Mouse (Mus musculus): ENCODE results near the gene Stk32b. TPM values are rescaled to one million over a fixed set of nuclear protein-coding genes. Genes with fewer than 3 reads are reported as not detected.

Stk32b gene
- total RNA-seq, 1 experiment = 0.13 TPM

DNA sequence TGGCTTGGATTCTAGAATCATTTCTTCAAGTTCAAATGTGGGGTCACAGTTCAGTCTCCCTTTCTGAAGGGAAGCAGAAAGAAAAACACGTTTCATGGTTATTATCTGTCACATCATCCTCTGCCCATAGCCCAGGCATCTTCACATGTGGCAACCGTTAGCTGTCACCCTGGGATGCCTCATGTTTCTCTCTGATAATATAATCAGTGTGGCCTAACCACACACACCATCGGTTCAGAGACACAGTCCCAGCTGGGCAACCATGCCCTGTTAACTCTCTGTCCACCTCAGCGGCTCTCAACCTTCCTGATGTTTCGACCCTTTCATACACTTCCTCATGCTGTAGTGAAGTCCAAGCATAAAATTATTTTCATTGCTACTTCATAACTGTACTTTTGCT is 259.8 kb downstream of the Stk32b start:
- no peak for TF ChIP-seq MAFK (IDR thresholded peaks at IDR 0.05; ENCODE audit: insufficient read depth, low read depth, low read length)
- no peak for TF ChIP-seq ZC3H11A (IDR thresholded peaks at IDR 0.05; ENCODE audit: borderline replicate concordance, low read depth, low read length)
- TF ChIP-seq ZNF384 (IDR thresholded peaks at IDR 0.05; ENCODE audit: low read depth, low read length) = no peak
- TF ChIP-seq CHD2 (IDR thresholded peaks at IDR 0.05; ENCODE audit: low read depth, low read length) = no peak
- no peak for TF ChIP-seq HCFC1 (IDR thresholded peaks at IDR 0.05; ENCODE audit: borderline replicate concordance, insufficient read depth, low read length)

DNA sequence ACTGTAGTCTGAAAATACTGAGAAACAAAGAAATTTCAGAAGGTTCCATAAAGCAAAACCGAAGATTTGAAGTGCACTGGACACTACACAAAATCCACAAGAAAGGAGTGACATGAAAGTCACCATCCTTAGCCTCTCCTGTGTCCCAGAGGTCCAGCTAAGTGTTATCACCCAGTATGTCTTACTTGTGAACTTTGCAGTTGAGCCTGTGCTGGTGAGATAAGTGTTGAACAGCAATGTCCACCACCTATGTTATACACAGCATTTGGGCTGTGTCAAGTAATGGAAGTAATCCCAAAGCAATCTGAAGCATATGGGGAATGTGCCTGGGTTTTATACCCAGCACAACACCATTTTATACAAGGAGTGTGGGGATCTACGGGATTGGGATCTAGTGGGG is 260.4 kb downstream of the Stk32b start:
- in situ Hi-C loops (cut with MboI; ENCODE audit: low sequenced_read_pairs in 2 of 2, unreplicated experiment in 2 of 2) = no loop called here
- no peak for TF ChIP-seq ZNF384 (IDR thresholded peaks at IDR 0.05; ENCODE audit: low read depth, low read length)
- no peak for TF ChIP-seq MAFK (IDR thresholded peaks at IDR 0.05; ENCODE audit: insufficient read depth, low read depth, low read length)
- no peak for TF ChIP-seq ZC3H11A (IDR thresholded peaks at IDR 0.05; ENCODE audit: borderline replicate concordance, low read depth, low read length)
- no peak for TF ChIP-seq CHD2 (IDR thresholded peaks at IDR 0.05; ENCODE audit: low read depth, low read length)
- TF ChIP-seq HCFC1 (IDR thresholded peaks at IDR 0.05; ENCODE audit: borderline replicate concordance, insufficient read depth, low read length) = no peak
- Histone ChIP-seq H3K36me3 (ENCODE audit: control insufficient read depth, insufficient read depth, low read length, poor library complexity, severe bottlenecking) (no peaks in the 10 kb centered on the region), H3K9me3 (ENCODE audit: control insufficient read depth, insufficient read depth, low read depth, low read length) (no peaks in the 10 kb centered on the region), H3K27ac (ENCODE audit: insufficient read depth, low read depth, low read length, poor library complexity, severe bottlenecking) (no peak overlapping the region), H3K4me1 (ENCODE audit: control insufficient read depth in 2 of 2, insufficient read depth in 2 of 2, low read length in 2 of 2, poor library complexity in 1 of 2) (no peaks in the 10 kb centered on the region), H3K9ac (ENCODE audit: insufficient read depth, low read depth, low read length, poor library complexity, severe bottlenecking) (no peak overlapping the region), H3K4me3 (ENCODE audit: insufficient read depth in 1 of 2, low read depth in 1 of 2, low read length in 2 of 2, poor library complexity in 1 of 2, severe bottlenecking in 1 of 2) (no peak overlapping the region)
- DNase-seq (ENCODE audit: low read depth, low spot score) = no peak

More for the DNA sequence above, 259.8 kb downstream of the Stk32b start:
- no peaks in the 10 kb centered on the region for H3K4me1 ChIP-seq (ENCODE audit: control insufficient read depth in 2 of 2, insufficient read depth in 2 of 2, low read length in 2 of 2, poor library complexity in 1 of 2)
- H3K27ac ChIP-seq (ENCODE audit: insufficient read depth, low read depth, low read length, poor library complexity, severe bottlenecking) = no peak overlapping the region
- in situ Hi-C loops (cut with MboI; ENCODE audit: low sequenced_read_pairs in 2 of 2, unreplicated experiment in 2 of 2) = no loop called here
- no peak for DNase-seq (ENCODE audit: low read depth, low spot score)
- no peaks in the 10 kb centered on the region for H3K36me3 ChIP-seq (ENCODE audit: control insufficient read depth, insufficient read depth, low read length, poor library complexity, severe bottlenecking)
- no peak overlapping the region for H3K9ac ChIP-seq (ENCODE audit: insufficient read depth, low read depth, low read length, poor library complexity, severe bottlenecking)
- no peak overlapping the region for H3K4me3 ChIP-seq (ENCODE audit: insufficient read depth in 1 of 2, low read depth in 1 of 2, low read length in 2 of 2, poor library complexity in 1 of 2, severe bottlenecking in 1 of 2)
- H3K9me3 ChIP-seq (ENCODE audit: control insufficient read depth, insufficient read depth, low read depth, low read length) = no peaks in the 10 kb centered on the region

DNA sequence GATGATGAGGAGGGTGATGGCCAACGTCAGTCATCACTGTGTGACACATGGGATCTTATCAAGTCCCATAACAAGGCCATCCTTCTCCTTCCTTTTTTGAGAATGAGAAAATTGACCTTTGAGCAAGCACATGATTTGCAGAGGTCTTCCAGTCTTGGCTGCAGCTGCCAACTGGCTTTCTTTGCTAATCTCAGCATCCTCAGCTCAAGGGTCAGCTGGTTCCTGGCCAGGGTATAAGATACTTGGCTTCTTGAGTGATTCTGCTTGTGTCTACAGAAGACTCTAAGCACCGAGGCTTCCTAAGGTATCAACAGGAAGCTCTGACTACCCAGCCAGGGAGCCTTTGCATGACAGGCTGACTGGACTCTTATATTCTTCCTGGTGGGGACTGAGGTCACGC is 269.4 kb downstream of the Stk32b start:
- no peak for TF ChIP-seq MAFK (IDR thresholded peaks at IDR 0.05; ENCODE audit: insufficient read depth, low read depth, low read length)
- TF ChIP-seq CHD2 (IDR thresholded peaks at IDR 0.05; ENCODE audit: low read depth, low read length) = no peak
- TF ChIP-seq ZNF384 (IDR thresholded peaks at IDR 0.05; ENCODE audit: low read depth, low read length) = no peak
- TF ChIP-seq HCFC1 (IDR thresholded peaks at IDR 0.05; ENCODE audit: borderline replicate concordance, insufficient read depth, low read length) = no peak
- TF ChIP-seq ZC3H11A (IDR thresholded peaks at IDR 0.05; ENCODE audit: borderline replicate concordance, low read depth, low read length) = no peak
- no peak for DNase-seq (ENCODE audit: low read depth, low spot score)
- in situ Hi-C loops (cut with MboI; ENCODE audit: low sequenced_read_pairs in 2 of 2, unreplicated experiment in 2 of 2) = no loop called here
- H3K9ac ChIP-seq (ENCODE audit: insufficient read depth, low read depth, low read length, poor library complexity, severe bottlenecking) = no peak overlapping the region
- H3K9me3 ChIP-seq (ENCODE audit: control insufficient read depth, insufficient read depth, low read depth, low read length) = no peaks in the 10 kb centered on the region
- no peak overlapping the region for H3K4me3 ChIP-seq (ENCODE audit: insufficient read depth in 1 of 2, low read depth in 1 of 2, low read length in 2 of 2, poor library complexity in 1 of 2, severe bottlenecking in 1 of 2)
- no peaks in the 10 kb centered on the region for H3K36me3 ChIP-seq (ENCODE audit: control insufficient read depth, insufficient read depth, low read length, poor library complexity, severe bottlenecking)
- no peaks in the 10 kb centered on the region for H3K4me1 ChIP-seq (ENCODE audit: control insufficient read depth in 2 of 2, insufficient read depth in 2 of 2, low read length in 2 of 2, poor library complexity in 1 of 2)
- no peak overlapping the region for H3K27ac ChIP-seq (ENCODE audit: insufficient read depth, low read depth, low read length, poor library complexity, severe bottlenecking)

DNA sequence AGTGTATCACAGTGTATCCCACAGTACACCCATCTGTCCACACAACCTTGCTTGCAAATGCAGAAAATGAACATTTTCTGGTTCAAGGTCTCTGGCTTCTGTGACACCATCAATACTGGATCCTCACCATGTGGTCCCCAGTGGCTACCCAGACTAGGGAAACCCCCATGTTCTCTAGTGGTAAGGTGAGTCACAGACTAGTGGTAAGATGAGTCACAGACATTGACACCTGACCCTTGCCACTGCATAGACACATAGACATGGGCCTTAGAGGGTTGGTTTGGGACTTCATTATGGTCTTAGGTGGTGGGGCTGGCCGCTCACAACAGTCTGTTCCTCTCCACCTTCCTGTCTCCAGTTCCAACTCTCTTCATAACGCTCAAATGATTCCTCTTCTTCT is 274.2 kb downstream of the Stk32b start:
- no peak for DNase-seq (ENCODE audit: low read depth, low spot score)
- in situ Hi-C loops (cut with MboI; ENCODE audit: low sequenced_read_pairs in 2 of 2, unreplicated experiment in 2 of 2) = no loop called here
- Histone ChIP-seq H3K4me1 (ENCODE audit: control insufficient read depth in 2 of 2, insufficient read depth in 2 of 2, low read length in 2 of 2, poor library complexity in 1 of 2) (no peaks in the 10 kb centered on the region), H3K27ac (ENCODE audit: insufficient read depth, low read depth, low read length, poor library complexity, severe bottlenecking) (no peak overlapping the region), H3K4me3 (ENCODE audit: insufficient read depth in 1 of 2, low read depth in 1 of 2, low read length in 2 of 2, poor library complexity in 1 of 2, severe bottlenecking in 1 of 2) (no peak overlapping the region), H3K36me3 (ENCODE audit: control insufficient read depth, insufficient read depth, low read length, poor library complexity, severe bottlenecking) (no peaks in the 10 kb centered on the region), H3K9me3 (ENCODE audit: control insufficient read depth, insufficient read depth, low read depth, low read length) (no peaks in the 10 kb centered on the region), H3K9ac (ENCODE audit: insufficient read depth, low read depth, low read length, poor library complexity, severe bottlenecking) (no peak overlapping the region)
- TF ChIP-seq ZC3H11A (IDR thresholded peaks at IDR 0.05; ENCODE audit: borderline replicate concordance, low read depth, low read length) (no peak), MAFK (IDR thresholded peaks at IDR 0.05; ENCODE audit: insufficient read depth, low read depth, low read length) (no peak)

DNA sequence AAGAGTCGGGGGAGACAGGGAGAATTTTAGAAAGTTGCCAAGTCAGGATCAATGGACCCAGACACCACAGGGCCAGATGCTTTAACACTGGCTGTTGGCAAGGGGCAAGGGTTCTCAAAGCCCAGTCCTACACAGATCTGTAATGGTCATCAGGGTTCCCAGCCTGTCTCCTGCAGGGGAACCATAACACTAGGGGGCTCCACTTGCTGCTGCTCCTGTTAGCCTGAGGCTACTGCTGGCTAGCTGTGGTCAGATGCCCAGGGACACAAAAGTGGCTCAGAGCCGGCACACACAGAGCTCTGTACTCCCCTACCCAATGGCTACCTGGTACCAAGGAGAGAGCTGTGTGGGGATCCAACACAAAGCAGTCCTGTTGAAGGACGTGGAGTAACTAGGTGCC is 281.6 kb downstream of the Stk32b start:
- H3K4me1 ChIP-seq (ENCODE audit: control insufficient read depth in 2 of 2, insufficient read depth in 2 of 2, low read length in 2 of 2, poor library complexity in 1 of 2) = no peaks in the 10 kb centered on the region

More for the DNA sequence above, 281.6 kb downstream of the Stk32b start:
- no peak for TF ChIP-seq ZNF384 (IDR thresholded peaks at IDR 0.05; ENCODE audit: low read depth, low read length)
- no peak for TF ChIP-seq MAFK (IDR thresholded peaks at IDR 0.05; ENCODE audit: insufficient read depth, low read depth, low read length)
- no peak for TF ChIP-seq CHD2 (IDR thresholded peaks at IDR 0.05; ENCODE audit: low read depth, low read length)
- TF ChIP-seq HCFC1 (IDR thresholded peaks at IDR 0.05; ENCODE audit: borderline replicate concordance, insufficient read depth, low read length) = no peak
- no peak for TF ChIP-seq ZC3H11A (IDR thresholded peaks at IDR 0.05; ENCODE audit: borderline replicate concordance, low read depth, low read length)
- no peak for DNase-seq (ENCODE audit: low read depth, low spot score)
- Histone ChIP-seq H3K9me3 (ENCODE audit: control insufficient read depth, insufficient read depth, low read depth, low read length) (no peaks in the 10 kb centered on the region), H3K27ac (ENCODE audit: insufficient read depth, low read depth, low read length, poor library complexity, severe bottlenecking) (no peak overlapping the region), H3K9ac (ENCODE audit: insufficient read depth, low read depth, low read length, poor library complexity, severe bottlenecking) (no peak overlapping the region), H3K36me3 (ENCODE audit: control insufficient read depth, insufficient read depth, low read length, poor library complexity, severe bottlenecking) (no peaks in the 10 kb centered on the region), H3K4me3 (ENCODE audit: insufficient read depth in 1 of 2, low read depth in 1 of 2, low read length in 2 of 2, poor library complexity in 1 of 2, severe bottlenecking in 1 of 2) (no peak overlapping the region)
- in situ Hi-C loops (cut with MboI; ENCODE audit: low sequenced_read_pairs in 2 of 2, unreplicated experiment in 2 of 2) = no loop called here

Measured in ES-E14 (cell line).